8 mouse cellular contexts compared by ENCODE assay signal in the genomic region with DNA sequence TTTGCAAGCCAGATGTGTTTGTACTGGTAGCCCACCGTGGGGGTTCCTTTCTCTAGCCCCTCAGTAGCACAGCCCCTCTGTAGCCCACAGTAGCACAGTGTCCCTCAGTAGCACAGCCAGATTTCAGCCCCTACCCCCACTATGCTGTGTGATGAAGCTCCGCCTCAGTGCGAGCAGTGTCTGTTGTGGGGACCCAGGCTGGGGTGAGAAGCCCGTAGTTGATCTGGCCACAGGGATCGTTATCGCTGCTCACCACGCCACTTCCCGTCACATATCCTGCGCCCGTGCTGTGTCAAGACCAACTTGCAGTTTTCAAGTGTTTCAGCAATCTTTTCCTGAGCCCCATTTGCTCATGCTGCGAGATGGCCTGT. TPM values are rescaled to one million over a fixed set of nuclear protein-coding genes. Genes with fewer than 3 reads are reported as not detected.
A peak's percentile ranks its signal among the peaks of the same experiment; 100 is the strongest.
DNase-seq lines count a peak whose midpoint lies in the region; ATAC-seq and TF ChIP-seq lines count a peak whose summit lies in the region.

No protein-coding gene starts in this region.

- ATAC-seq in embryonic facial prominence, embryonic 14.5 days (ENCODE audit: low read depth), result no peak
- no peak for ATAC-seq in midbrain, postnatal 0 days (ENCODE audit: low FRiP score)

- WGBS in embryonic facial prominence, embryonic 14.5 days, result 48% methylated on average over 11 of the region's 11 CpGs
- 68% methylated on average over 11 of the region's 11 CpGs for WGBS in embryonic facial prominence, embryonic 10.5 days
- WGBS in limb, embryonic 10.5 days, result 51% methylated on average over 11 of the region's 11 CpGs
- WGBS in midbrain, postnatal 0 days, result 67% methylated on average over 11 of the region's 11 CpGs

- H3K27ac ChIP-seq in embryonic facial prominence, embryonic 14.5 days (replicated peaks; ENCODE audit: low read depth, low read length), result no peak overlapping the region
- no peak overlapping the region for H3K27ac ChIP-seq in embryonic facial prominence, embryonic 10.5 days (replicated peaks)
- peak overlapping the region; percentile 78 for H3K27ac ChIP-seq in limb, embryonic 10.5 days
- H3K27ac ChIP-seq in midbrain, postnatal 0 days (ENCODE audit: low read depth, low read length), result no peak overlapping the region

- no peak for TF ChIP-seq CTCF in midbrain, postnatal 0 days (IDR thresholded peaks at IDR 0.05)

- DNase-seq in embryonic facial prominence, embryonic 14.5 days (ENCODE audit: low spot score), result no peak
- no peak for DNase-seq in embryonic facial prominence, embryonic 10.5 days (ENCODE audit: low spot score)
- DNase-seq in ZHBTc4 (ENCODE audit: low read depth, low spot score), result peak; percentile 31
- DNase-seq in limb, embryonic 10.5 days (ENCODE audit: low spot score), result peak; percentile 42
- peak; percentile 71 to 76 for DNase-seq in natural killer cell, adult 2 months (ENCODE audit: low spot score in 2 of 2)
- no peak for DNase-seq in layer of hippocampus, adult 8-10 months (ENCODE audit: low spot score in 2 of 2)
- DNase-seq in midbrain, postnatal 0 days (ENCODE audit: low spot score), result no peak
- no peak for DNase-seq in layer of hippocampus, postnatal 36 days

- no peak overlapping the region for H3K4me3 ChIP-seq in embryonic facial prominence, embryonic 14.5 days (ENCODE audit: low read depth, low read length)
- no peak overlapping the region for H3K4me3 ChIP-seq in embryonic facial prominence, embryonic 10.5 days
- H3K4me3 ChIP-seq in limb, embryonic 10.5 days, result peak overlapping the region; percentile 25
- H3K4me3 ChIP-seq in midbrain, postnatal 0 days (ENCODE audit: low read depth, low read length), result no peak overlapping the region

- H3K9ac ChIP-seq in embryonic facial prominence, embryonic 14.5 days (ENCODE audit: low read depth, low read length), result peak overlapping the region; percentile 5; the same call in 1 of the 2 replicates
- H3K9ac ChIP-seq in midbrain, postnatal 0 days (replicated peaks; ENCODE audit: low read length, poor library complexity, severe bottlenecking), result no peak overlapping the region

- peak overlapping the region; percentile 25; the same call in 1 of the 2 replicates for H3K4me2 ChIP-seq in embryonic facial prominence, embryonic 14.5 days (ENCODE audit: low read depth, low read length)
- H3K4me2 ChIP-seq in midbrain, postnatal 0 days (ENCODE audit: low read depth, low read length, poor library complexity, severe bottlenecking), result no peak overlapping the region

- H3K4me1 ChIP-seq in embryonic facial prominence, embryonic 14.5 days (ENCODE audit: control insufficient read depth, insufficient read depth, low read length), result peaks cover 7% of the 10 kb centered on the region; the same call in 1 of the 2 replicates
- peaks cover 20% of the 10 kb centered on the region for H3K4me1 ChIP-seq in embryonic facial prominence, embryonic 10.5 days
- peaks cover 31% of the 10 kb centered on the region for H3K4me1 ChIP-seq in limb, embryonic 10.5 days
- no peaks in the 10 kb centered on the region for H3K4me1 ChIP-seq in midbrain, postnatal 0 days (ENCODE audit: insufficient read depth, low read length)

- no peaks in the 10 kb centered on the region for H3K27me3 ChIP-seq in embryonic facial prominence, embryonic 14.5 days (replicated peaks; ENCODE audit: control insufficient read depth, insufficient read depth, low read length)
- H3K27me3 ChIP-seq in embryonic facial prominence, embryonic 10.5 days (replicated peaks; ENCODE audit: low read depth, poor library complexity, severe bottlenecking), result no peaks in the 10 kb centered on the region
- H3K27me3 ChIP-seq in limb, embryonic 10.5 days (ENCODE audit: low read depth, poor library complexity, severe bottlenecking), result no peaks in the 10 kb centered on the region
- no peaks in the 10 kb centered on the region for H3K27me3 ChIP-seq in midbrain, postnatal 0 days (ENCODE audit: insufficient read depth, low read length)

- H3K9me3 ChIP-seq in embryonic facial prominence, embryonic 14.5 days (ENCODE audit: control insufficient read depth, low read length), result no peaks in the 10 kb centered on the region
- no peaks in the 10 kb centered on the region for H3K9me3 ChIP-seq in embryonic facial prominence, embryonic 10.5 days
- H3K9me3 ChIP-seq in limb, embryonic 10.5 days (replicated peaks), result no peaks in the 10 kb centered on the region
- no peaks in the 10 kb centered on the region for H3K9me3 ChIP-seq in midbrain, postnatal 0 days (ENCODE audit: low read length)

- H3K36me3 ChIP-seq in embryonic facial prominence, embryonic 14.5 days (ENCODE audit: control insufficient read depth, insufficient read depth, low read length), result no peaks in the 10 kb centered on the region
- no peaks in the 10 kb centered on the region for H3K36me3 ChIP-seq in embryonic facial prominence, embryonic 10.5 days (replicated peaks)
- H3K36me3 ChIP-seq in limb, embryonic 10.5 days, result no peaks in the 10 kb centered on the region
- no peaks in the 10 kb centered on the region for H3K36me3 ChIP-seq in midbrain, postnatal 0 days (ENCODE audit: insufficient read depth, low read length)

RNA-seq across cellular contexts. Expression of a gene that starts 39.0 kb away (rescaled TPM):
- 4.1 and 4.6 TPM in 2 replicates for polyA plus RNA-seq in embryonic facial prominence, embryonic 14.5 days (2014; fragmentation: Nextera tagmentation; extraction: Ambion mirVana)
- 1.8 and 2.0 TPM in 2 replicates for polyA plus RNA-seq in embryonic facial prominence, embryonic 10.5 days (2016; fragmentation: Nextera tagmentation; extraction: Ambion mirVana)
- polyA plus RNA-seq in limb, embryonic 10.5 days (2016; fragmentation: Nextera tagmentation; extraction: Ambion mirVana), result 1.5 and 3.4 TPM in 2 replicates
- 10 to 100 TPM in 2 of 4 experiments, 1 to 10 TPM in 2; 8.9 to 12.7 (median 9.7) TPM for total RNA-seq in layer of hippocampus, adult 8-10 months (2022)
- 6.3 and 8.7 TPM in 2 replicates for total RNA-seq in midbrain, postnatal 0 days (2014; rRNA removed)
- 11.4 and 13.6 TPM in 2 replicates for polyA plus RNA-seq in midbrain, postnatal 0 days (2015; fragmentation: Nextera tagmentation; extraction: Ambion mirVana)
- 1 to 10 TPM; 9.4 to 9.5 TPM for total RNA-seq in layer of hippocampus, postnatal 36 days (2021)

Comparison
In these comparisons a context has a peak if more than half of its experiments do, and no peak if none do; other contexts are left out.
1. DNase-seq: peak in ZHBTc4 (single experiment), limb, embryonic 10.5 days (single experiment) and natural killer cell, adult 2 months (2 of 2); none in embryonic facial prominence, embryonic 14.5 days (single experiment), embryonic facial prominence, embryonic 10.5 days (single experiment), layer of hippocampus, adult 8-10 months (0 of 2), midbrain, postnatal 0 days (single experiment) and layer of hippocampus, postnatal 36 days (0 of 2).